Mouse (Mus musculus): ENCODE measurements around the gene Zfp503.

The Zfp503 gene

GRCm38 (mm10) chr14:21993251-21994060, 4.1 kb upstream of the Zfp503 start:
- DNase-seq (ENCODE audit: low read depth) = no peak

- no peak for DNase-seq (ENCODE audit: low read depth)
Observed at GRCm38 (mm10) chr14:21992321-21992885, 3.0 kb upstream of the Zfp503 start.

DNA sequence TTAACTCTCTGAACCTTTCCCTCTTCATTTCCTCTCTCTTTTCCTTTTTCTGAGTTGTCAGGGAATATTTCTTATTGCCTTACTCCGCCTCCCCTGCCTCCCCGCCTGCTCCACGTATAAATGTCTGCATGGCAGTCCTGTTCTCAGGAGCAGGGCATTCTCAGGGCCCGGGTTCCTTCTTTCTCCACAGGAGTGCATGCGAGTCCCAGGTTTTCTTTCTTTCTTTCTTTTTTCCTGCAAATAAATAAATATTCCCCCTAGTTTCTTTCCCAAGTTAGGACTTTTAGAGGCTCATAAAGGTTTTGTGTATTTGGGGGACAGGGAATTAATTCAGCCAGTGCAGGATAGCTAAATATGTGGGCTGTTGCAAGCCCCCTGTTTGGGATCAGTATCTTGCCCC, 2.5 kb upstream of the Zfp503 start:
- no peak for DNase-seq (ENCODE audit: low read depth)

- DNase-seq (ENCODE audit: low read depth) = no peak
Observed at GRCm38 (mm10) chr14:21991251-21991780, 1.9 kb upstream of the Zfp503 start.

DNA sequence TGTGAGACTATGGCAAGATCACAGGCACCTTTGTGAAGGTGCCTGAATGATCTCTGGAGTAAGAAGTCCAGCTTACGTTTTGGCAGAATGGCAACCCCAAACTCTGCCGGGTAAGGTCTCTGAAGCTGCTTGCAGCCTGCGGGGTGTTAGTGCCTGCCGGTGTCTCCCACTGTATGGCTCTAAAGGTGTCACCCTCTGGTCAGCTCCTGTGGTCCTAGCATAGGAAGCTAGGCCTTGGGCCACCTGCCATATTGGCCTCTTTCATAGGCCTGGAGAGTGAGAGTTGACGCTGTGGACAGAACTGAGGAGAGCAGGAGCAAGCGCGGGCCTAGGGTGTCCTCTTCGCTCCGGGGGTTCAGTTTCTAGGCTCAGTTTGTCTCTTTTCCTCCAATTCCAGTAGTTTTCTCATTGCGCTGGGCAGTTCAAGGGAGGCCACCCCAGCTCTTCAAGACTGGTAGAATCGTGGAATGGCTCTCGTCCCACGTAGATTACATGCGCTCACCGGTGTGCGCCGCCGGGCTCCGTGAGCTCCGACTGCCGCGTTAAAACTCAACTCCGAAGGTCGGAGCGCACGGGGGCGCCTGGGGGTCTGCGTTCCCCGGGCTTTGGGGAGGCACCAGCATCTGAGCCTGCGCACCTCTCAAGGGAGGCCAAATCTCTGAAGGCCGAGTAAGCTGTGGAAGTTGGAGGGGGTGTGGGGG, 1.1 kb upstream of the Zfp503 start:
- no peak for DNase-seq (ENCODE audit: low read depth)

- no peak for DNase-seq (ENCODE audit: low read depth)
Observed at GRCm38 (mm10) chr14:21988577-21989290, 667 bp downstream of the Zfp503 start.

GRCm38 (mm10) chr14:21987660-21988576, 1.5 kb downstream of the Zfp503 start:
- DNase-seq (ENCODE audit: low read depth) = peak; percentile 19

- no peak for DNase-seq (ENCODE audit: low read depth)
Observed at GRCm38 (mm10) chr14:21986733-21987659, 2.4 kb downstream of the Zfp503 start.

- DNase-seq (ENCODE audit: low read depth) = peak; percentile 26
Observed at GRCm38 (mm10) chr14:21985981-21986732, 3.2 kb downstream of the Zfp503 start.

DNA sequence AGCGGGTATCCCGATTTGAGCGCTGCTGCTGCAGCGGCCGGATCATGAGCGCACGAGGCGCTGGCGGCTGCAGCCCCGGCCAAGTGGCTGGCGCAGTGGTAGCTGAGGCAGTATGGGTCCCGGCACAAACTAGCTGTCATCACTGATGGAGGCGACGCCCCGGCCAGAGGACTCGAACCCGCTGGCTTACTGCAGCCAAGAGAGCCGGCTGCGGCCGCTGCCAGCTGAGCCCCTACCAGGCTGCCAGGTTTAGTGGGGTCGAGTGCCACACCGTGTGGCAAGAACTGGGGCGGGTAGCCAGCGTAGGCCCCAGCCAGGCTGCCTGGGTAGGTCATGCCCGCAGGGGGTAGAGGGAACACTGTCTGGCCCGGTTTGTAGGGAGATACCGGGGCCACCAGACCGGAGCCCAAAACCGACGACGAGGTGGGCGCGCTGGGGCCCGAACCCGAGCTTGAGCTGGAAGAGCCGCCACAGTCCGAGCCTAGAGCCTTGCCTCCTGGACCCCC, 3.9 kb downstream of the Zfp503 start:
- DNase-seq (ENCODE audit: low read depth) = no peak

- DNase-seq (ENCODE audit: low read depth) = no peak
Observed at GRCm38 (mm10) chr14:21984757-21985425, 4.5 kb downstream of the Zfp503 start.

GRCm38 (mm10) chr14:21983950-21984730, 5.3 kb downstream of the Zfp503 start:
- no peak for DNase-seq (ENCODE audit: low read depth)

DNA sequence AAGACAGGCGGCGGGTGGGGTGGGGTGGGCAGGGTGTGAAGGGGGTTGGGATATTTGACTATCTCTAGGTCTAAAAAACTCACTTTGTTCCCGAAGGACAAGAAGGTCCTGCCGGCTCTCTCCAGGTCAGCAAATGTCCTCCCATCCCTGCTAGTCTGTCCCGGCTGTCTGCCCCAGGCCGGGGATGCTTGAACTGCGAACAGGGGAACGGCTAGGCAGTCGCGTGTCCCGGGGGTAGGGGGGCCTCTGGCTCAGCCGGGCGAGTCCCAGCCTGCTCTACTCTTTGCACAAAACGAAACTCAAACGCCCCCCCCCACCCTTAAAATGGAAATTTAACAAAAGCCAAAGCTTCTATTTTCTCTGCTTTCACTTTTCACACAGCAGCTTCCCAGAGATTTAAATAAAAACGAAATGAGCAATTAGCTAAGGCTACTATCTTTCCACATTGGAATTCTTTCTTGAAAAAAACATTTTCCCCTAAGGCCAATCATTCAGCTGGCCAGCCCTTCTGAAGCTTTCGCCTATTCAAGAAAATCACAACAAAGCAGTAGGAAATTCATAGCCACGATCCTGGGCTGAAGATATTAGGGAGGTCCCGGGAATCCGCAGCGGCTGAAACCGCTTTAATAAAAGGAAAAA, 6.0 kb downstream of the Zfp503 start:
- DNase-seq (ENCODE audit: low read depth) = no peak

DNA sequence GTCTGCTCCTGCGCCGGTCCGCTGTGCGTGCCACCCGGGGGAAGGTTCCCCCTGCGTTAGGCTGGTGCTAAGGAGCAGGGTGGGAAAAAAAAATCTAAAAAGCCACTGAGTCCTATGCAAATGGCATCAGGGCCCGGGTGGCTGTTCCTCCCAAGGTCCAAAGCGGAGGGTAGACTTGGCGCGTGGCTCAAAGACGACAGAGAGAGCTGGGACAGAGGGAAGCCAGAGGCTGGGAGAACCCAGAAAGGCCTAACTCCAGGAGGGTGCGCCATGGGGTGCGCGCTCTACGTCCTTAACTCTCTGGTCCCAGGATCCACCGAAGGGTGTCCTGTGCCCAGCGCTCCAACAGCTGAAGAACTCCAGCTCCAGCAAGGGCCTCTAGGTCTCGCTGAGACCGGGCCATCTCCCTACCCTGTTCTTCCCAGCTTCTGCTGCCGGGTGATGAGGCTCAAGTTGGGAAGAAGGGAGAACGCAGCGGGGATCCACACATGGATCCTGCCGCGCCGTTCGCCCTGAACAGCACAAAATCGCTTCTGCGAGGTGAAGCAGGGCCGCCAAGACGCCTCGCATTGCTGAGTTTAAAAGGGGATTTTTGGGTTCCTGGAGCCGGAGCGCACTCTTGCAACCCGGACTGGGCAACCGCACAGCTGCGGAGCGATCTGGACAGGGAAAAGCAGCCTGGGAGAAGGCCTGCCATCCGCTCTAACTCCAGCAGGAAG, 6.7 kb downstream of the Zfp503 start:
- no peak for DNase-seq (ENCODE audit: low read depth)

DNA sequence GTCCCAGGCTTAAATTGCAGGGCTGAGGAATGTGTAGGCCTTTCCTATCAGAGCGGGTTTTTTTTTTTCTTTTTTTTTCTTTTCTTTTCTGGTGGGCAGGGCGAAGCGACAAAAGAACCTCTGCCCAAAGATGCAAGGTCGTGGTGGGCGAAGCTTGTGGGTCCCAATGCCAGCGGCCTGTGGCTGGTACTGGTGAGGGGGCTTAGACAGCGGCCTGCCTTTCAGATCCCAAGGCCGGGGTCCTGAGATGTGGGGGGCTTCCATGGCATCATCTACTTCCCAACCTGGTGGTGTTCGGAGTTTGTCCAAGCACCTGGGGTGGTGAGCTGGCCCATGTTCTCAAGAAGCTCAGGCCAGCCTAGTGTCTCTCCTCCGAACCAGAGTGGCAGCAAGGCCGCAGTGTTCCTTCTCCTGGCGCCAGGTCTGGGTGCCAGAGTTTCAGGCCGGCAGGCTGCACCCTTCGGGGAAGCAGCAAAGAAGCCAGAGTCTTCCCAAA, 7.3 kb downstream of the Zfp503 start:
- DNase-seq (ENCODE audit: low read depth) = no peak

- DNase-seq (ENCODE audit: low read depth) = peak; percentile 15
Observed at GRCm38 (mm10) chr14:21981462-21981861, 7.9 kb downstream of the Zfp503 start.
